Mouse (Mus musculus) testis, adult 2 months (tissue): ENCODE results near the gene Mageb18.

Source experiments
- CTCF ChIP-seq: fragments of 200-500 bp; IDR thresholded peaks from 2 replicates; pipeline ENCODE4 v1.5.1; 2012; ENCODE audit warnings: low read depth, mild to moderate bottlenecking, inconsistent platforms, low read length, moderate library complexity; ENCODE audit not compliant: control insufficient read depth, insufficient read depth, insufficient replicate concordance
- POLR2A ChIP-seq: fragments of 200-500 bp; IDR thresholded peaks from 2 replicates; pipeline ENCODE4 v1.6.1; 2012; ENCODE audit warnings: low read depth, mild to moderate bottlenecking, inconsistent platforms, low read length, moderate library complexity; ENCODE audit not compliant: control insufficient read depth

GRCm38 (mm10) chrX:92280619-92281018, 318.8 kb downstream of the Mageb18 start:
- TF ChIP-seq POLR2A (no peak), CTCF (no peak)
